Mouse (Mus musculus) brain, embryonic 14.5 days (tissue): ENCODE results near the gene Maip1. TPM values are rescaled to one million over a fixed set of nuclear protein-coding genes. Genes with fewer than 3 reads are reported as not detected.

ENCODE experiments used
- DNase-seq: peaks from one replicate; pipeline ENCODE4 v3.0.0-alpha.2; 2011; ENCODE audit warnings: low read depth
- CTCF ChIP-seq: fragments of 200-500 bp; IDR thresholded peaks from 2 replicates; pipeline ENCODE4 v1.5.1; 2012; ENCODE audit warnings: inconsistent platforms, mild to moderate bottlenecking, moderate library complexity, borderline replicate concordance; ENCODE audit not compliant: insufficient read depth, insufficient read length; ENCODE audit errors: extremely low read depth
- POLR2A ChIP-seq: fragments of 200-500 bp; IDR thresholded peaks from 2 replicates; pipeline ENCODE4 v1.6.1; 2012; ENCODE audit warnings: mild to moderate bottlenecking, inconsistent platforms, borderline replicate concordance; ENCODE audit not compliant: poor library complexity, insufficient read depth, insufficient read length, severe bottlenecking; ENCODE audit errors: extremely low read depth
- polyA plus RNA-seq: library from polyadenylated mRNA; depleted of rRNA; stranded (reverse); fragments of >200 nt; gene quantifications from 2 replicates; pipeline ENCODE4 v1.2.3, GENCODE M21; 2012; rRNA removed

The Maip1 gene
- 11.7 and 11.9 TPM in 2 replicates for polyA plus RNA-seq

GRCm38 (mm10) chr1:57406187-57407151, at the start of gene Maip1, which contains the start of gene Tyw5:
Gene Maip1 (plus strand): TSS chr1:57406328.
Gene Tyw5 (minus strand): TSS chr1:57407101.
- TF ChIP-seq CTCF (no peak), POLR2A (peak; percentile 41; the same call in 1 of the 2 replicates)
- DNase-seq: peak; percentile 93

- peak; percentile 46 for DNase-seq
- TF ChIP-seq POLR2A: no peak
- TF ChIP-seq CTCF: no peak
Observed at GRCm38 (mm10) chr1:57358546-57358945, 47.6 kb upstream of the Maip1 start.

GRCm38 (mm10) chr1:57367446-57367845, 38.7 kb upstream of the Maip1 start:
- TF ChIP-seq POLR2A: no peak
- no peak for TF ChIP-seq CTCF
- no peak for DNase-seq

GRCm38 (mm10) chr1:57369111-57369510, 37.0 kb upstream of the Maip1 start:
- TF ChIP-seq POLR2A: no peak
- TF ChIP-seq CTCF: no peak
- DNase-seq: no peak

GRCm38 (mm10) chr1:57370451-57370850, 35.7 kb upstream of the Maip1 start:
- TF ChIP-seq CTCF (no peak), POLR2A (no peak)

GRCm38 (mm10) chr1:57375276-57375675, 30.9 kb upstream of the Maip1 start:
- no peak for TF ChIP-seq CTCF
- no peak for TF ChIP-seq POLR2A
- no peak for DNase-seq

More at GRCm38 (mm10) chr1:57370451-57370850, 35.7 kb upstream of the Maip1 start:
- no peak for DNase-seq

- no peak for DNase-seq
- TF ChIP-seq POLR2A (no peak), CTCF (no peak)
Observed at GRCm38 (mm10) chr1:57376806-57377205, 29.3 kb upstream of the Maip1 start.

- TF ChIP-seq POLR2A (peak; percentile 99), CTCF (no peak)
Observed at GRCm38 (mm10) chr1:57377376-57378341, 28.5 kb upstream of the Maip1 start, which contains the start of gene 1700066M21Rik. Gene 1700066M21Rik (plus strand): TSS chr1:57377620.

GRCm38 (mm10) chr1:57386519-57386918, 19.6 kb upstream of the Maip1 start:
- TF ChIP-seq CTCF: no peak
- no peak for TF ChIP-seq POLR2A
- DNase-seq: peak; percentile 26

More at GRCm38 (mm10) chr1:57377376-57378341, 28.5 kb upstream of the Maip1 start, which contains the start of gene 1700066M21Rik:
- peak; percentile 98 for DNase-seq

GRCm38 (mm10) chr1:57387876-57388275, 18.3 kb upstream of the Maip1 start:
- DNase-seq: peak; percentile 97
- no peak for TF ChIP-seq CTCF
- no peak for TF ChIP-seq POLR2A

- TF ChIP-seq CTCF (no peak), POLR2A (no peak)
- peak; percentile 54 for DNase-seq
Observed at GRCm38 (mm10) chr1:57388402-57389155, 17.5 kb upstream of the Maip1 start.
